Mouse (Mus musculus) CH12.LX (cell line): ENCODE data around the gene Rps19bp1.

Source experiments
- CTCF ChIP-seq, 2 experiments: IDR thresholded peaks in 1 of 2; conservative IDR thresholded peaks in 1 of 2; 2 replicates each; pipeline ENCODE4 v1.5.1; 2011 to 2012; ENCODE audit warnings: low read depth in 2 of 2, low read length in 2 of 2, improper control_type of control experiment in 1 of 2, inconsistent platforms in 1 of 2, mild to moderate bottlenecking in 1 of 2, moderate library complexity in 1 of 2
- ELF1 ChIP-seq: IDR thresholded peaks from 2 replicates; pipeline ENCODE4 v1.6.1; 2014; ENCODE audit warnings: low read depth, mild to moderate bottlenecking, inconsistent platforms, low read length, improper control_type of control experiment
- EP300 ChIP-seq: IDR thresholded peaks from 2 replicates; pipeline ENCODE4 v1.6.1; 2011; ENCODE audit warnings: low read length, improper control_type of control experiment
- HCFC1 ChIP-seq: IDR thresholded peaks from 2 replicates; pipeline ENCODE4 v1.6.1; 2012; ENCODE audit warnings: low read depth, mild to moderate bottlenecking, inconsistent platforms, low read length, improper control_type of control experiment
- IRF4 ChIP-seq: IDR thresholded peaks from 2 replicates; pipeline ENCODE4 v1.6.1; 2014; ENCODE audit warnings: low read depth, mild to moderate bottlenecking, inconsistent platforms, low read length, improper control_type of control experiment
- JUN ChIP-seq: IDR thresholded peaks from 2 replicates; pipeline ENCODE4 v1.6.1; 2011; ENCODE audit warnings: low read depth, mild to moderate bottlenecking, low read length, improper control_type of control experiment, moderate library complexity; ENCODE audit not compliant: insufficient read depth
- MAX ChIP-seq: IDR thresholded peaks from 2 replicates; pipeline ENCODE4 v1.6.1; 2011; ENCODE audit warnings: low read length, improper control_type of control experiment
- NELFE ChIP-seq: IDR thresholded peaks from 2 replicates; pipeline ENCODE4 v1.6.1; 2011; ENCODE audit warnings: low read depth, low read length, improper control_type of control experiment
- POLR2A ChIP-seq: IDR thresholded peaks from 2 replicates; pipeline ENCODE4 v1.6.1; 2011; ENCODE audit warnings: low read depth, mild to moderate bottlenecking, improper control_type of control experiment, low read length
- SMC3 ChIP-seq: IDR thresholded peaks from 2 replicates; pipeline ENCODE4 v1.6.1; 2011; ENCODE audit warnings: low read depth, low read length, improper control_type of control experiment
- TCF12 ChIP-seq: IDR thresholded peaks from 2 replicates; pipeline ENCODE4 v1.6.1; 2014; ENCODE audit warnings: low read depth, mild to moderate bottlenecking, inconsistent platforms, low read length, improper control_type of control experiment
- UBTF ChIP-seq: IDR thresholded peaks from 2 replicates; pipeline ENCODE4 v1.6.1; 2012; ENCODE audit warnings: low read depth, mild to moderate bottlenecking, inconsistent platforms, low read length, improper control_type of control experiment, moderate library complexity
- USF1 ChIP-seq: IDR thresholded peaks from 2 replicates; pipeline ENCODE4 v1.6.1; 2014; ENCODE audit warnings: low read depth, mild to moderate bottlenecking, inconsistent platforms, low read length, improper control_type of control experiment
- ZKSCAN1 ChIP-seq: IDR thresholded peaks from 2 replicates; pipeline ENCODE4 v1.6.1; 2012; ENCODE audit warnings: low read depth, inconsistent platforms, low read length, improper control_type of control experiment, borderline replicate concordance

DNA sequence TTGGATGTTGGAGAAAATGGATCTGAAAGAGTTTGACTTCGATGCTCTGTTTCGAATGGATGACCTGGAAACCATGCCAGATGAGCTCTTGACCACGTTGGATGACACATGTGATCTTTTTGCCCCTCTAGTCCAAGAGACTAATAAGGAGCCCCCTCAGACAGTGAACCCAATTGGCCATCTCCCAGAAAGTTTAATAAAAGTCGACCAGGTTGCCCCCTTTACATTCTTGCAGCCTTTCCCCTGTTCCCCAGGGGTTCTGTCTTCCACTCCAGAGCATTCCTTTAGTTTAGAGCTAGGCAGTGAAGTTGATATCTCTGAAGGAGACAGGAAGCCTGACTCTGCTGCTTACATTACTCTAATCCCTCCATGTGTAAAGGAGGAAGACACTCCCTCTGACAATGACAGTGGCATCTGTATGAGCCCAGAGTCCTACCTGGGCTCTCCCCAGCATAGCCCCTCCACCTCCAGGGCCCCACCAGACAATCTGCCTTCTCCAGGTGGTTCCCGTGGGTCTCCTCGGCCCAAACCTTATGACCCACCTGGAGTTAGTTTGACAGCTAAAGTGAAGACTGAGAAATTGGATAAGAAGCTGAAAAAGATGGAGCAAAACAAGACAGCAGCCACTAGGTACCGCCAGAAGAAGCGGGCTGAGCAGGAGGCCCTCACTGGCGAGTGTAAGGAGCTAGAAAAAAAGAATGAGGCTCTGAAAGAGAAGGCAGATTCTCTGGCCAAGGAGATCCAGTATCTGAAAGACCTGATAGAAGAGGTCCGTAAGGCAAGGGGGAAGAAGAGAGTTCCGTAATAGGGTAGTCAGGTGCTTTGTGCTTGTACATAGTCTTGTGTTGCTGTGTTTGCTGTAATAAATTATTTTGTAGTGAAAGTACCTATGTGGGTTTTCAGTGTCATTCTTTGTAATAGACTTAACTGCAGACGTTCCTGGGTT lies 7.2 kb downstream of the Rps19bp1 start:
- no peak for TF ChIP-seq USF1
- TF ChIP-seq TCF12, result no peak
- TF ChIP-seq CTCF (conservative IDR thresholded peaks at IDR 0.05 in 1 of 2, IDR thresholded peaks at IDR 0.05 in 1 of 2; ENCODE audit: low read depth in 2 of 2, low read length in 2 of 2), result no peak
- TF ChIP-seq ZKSCAN1, result no peak
- no peak for TF ChIP-seq EP300
- TF ChIP-seq UBTF, result no peak
- no peak for TF ChIP-seq POLR2A
- TF ChIP-seq JUN, result no peak
- no peak for TF ChIP-seq IRF4
- no peak for TF ChIP-seq SMC3
- TF ChIP-seq NELFE, result no peak
- no peak for TF ChIP-seq ELF1
- no peak for TF ChIP-seq HCFC1
- no peak for TF ChIP-seq MAX
